Mouse (Mus musculus) CH12.LX (cell line): ENCODE measurements around the gene AL607142.1. TPM values are rescaled to one million over a fixed set of nuclear protein-coding genes. Genes with fewer than 3 reads are reported as not detected.

Experiments used
- DNase-seq: peaks from one replicate; pipeline ENCODE4 v3.0.0-alpha.2; 2013; ENCODE audit errors: extremely low read depth
- H3K27ac ChIP-seq: 2 replicates; pipeline ENCODE4 v1.5.1; 2012; ENCODE audit warnings: low read depth, mild to moderate bottlenecking, control low read depth, moderate library complexity; ENCODE audit not compliant: insufficient read depth
- H3K27me3 ChIP-seq: replicated peaks from 2 replicates; pipeline ENCODE3; 2012; ENCODE audit warnings: inconsistent platforms
- H3K36me3 ChIP-seq, 2 experiments: replicated peaks in 1 of 2; 2 replicates each; pipeline versions ENCODE3 to v1.6.1; 2012; ENCODE audit warnings: inconsistent platforms in 1 of 2, low read length in 1 of 2, mild to moderate bottlenecking in 1 of 2, mixed read lengths in 1 of 2, moderate library complexity in 1 of 2; ENCODE audit not compliant: control insufficient read depth in 1 of 2, insufficient read depth in 1 of 2
- H3K4me1 ChIP-seq, 2 experiments: 2 replicates each; pipeline ENCODE4 v1.6.1; 2012; ENCODE audit warnings: inconsistent platforms in 1 of 2, moderate library complexity in 1 of 2; ENCODE audit not compliant: insufficient read depth in 2 of 2, control insufficient read depth in 1 of 2
- H3K4me2 ChIP-seq: 2 replicates; pipeline ENCODE4 v1.6.1; 2012; ENCODE audit warnings: low read depth, mild to moderate bottlenecking, control low read depth; ENCODE audit not compliant: poor library complexity, insufficient read depth, severe bottlenecking
- H3K4me3 ChIP-seq, 3 experiments: fragments of 150-350 bp in 1 of 3; sonication (generic) in 1 of 3; replicated peaks in 1 of 3; 2 replicates each; pipeline versions ENCODE3 to v1.5.1; 2011 to 2012; ENCODE audit warnings: low read depth in 2 of 3, low read length in 2 of 3, mild to moderate bottlenecking in 2 of 3, moderate library complexity in 2 of 3, control low read depth in 1 of 3, improper control_type of control experiment in 1 of 3, inconsistent platforms in 1 of 3, mixed read lengths in 1 of 3; ENCODE audit not compliant: poor library complexity in 1 of 3
- H3K79me2 ChIP-seq: replicated peaks from 2 replicates; pipeline ENCODE4 v1.6.1; 2012; ENCODE audit warnings: mild to moderate bottlenecking, moderate library complexity; ENCODE audit not compliant: control insufficient read depth, poor library complexity, insufficient read depth, severe bottlenecking; ENCODE audit errors: extremely low read depth
- H3K9ac ChIP-seq: 2 replicates; pipeline ENCODE4 v1.6.1; 2012; ENCODE audit warnings: low read depth, mild to moderate bottlenecking, control low read depth, moderate library complexity; ENCODE audit not compliant: insufficient read depth
- H3K9me3 ChIP-seq: replicated peaks from 2 replicates; pipeline ENCODE3; 2012; ENCODE audit warnings: low read length, inconsistent platforms, mixed read lengths
- BHLHE40 ChIP-seq: IDR thresholded peaks from 2 replicates; pipeline ENCODE4 v1.6.1; 2011; ENCODE audit warnings: mild to moderate bottlenecking, low read depth, low read length, improper control_type of control experiment
- CHD2 ChIP-seq: IDR thresholded peaks from 2 replicates; pipeline ENCODE4 v1.6.1; 2011; ENCODE audit warnings: low read length, improper control_type of control experiment
- ELF1 ChIP-seq: IDR thresholded peaks from 2 replicates; pipeline ENCODE4 v1.6.1; 2014; ENCODE audit warnings: low read depth, mild to moderate bottlenecking, inconsistent platforms, low read length, improper control_type of control experiment
- IRF4 ChIP-seq: IDR thresholded peaks from 2 replicates; pipeline ENCODE4 v1.6.1; 2014; ENCODE audit warnings: low read depth, mild to moderate bottlenecking, inconsistent platforms, low read length, improper control_type of control experiment
- JUN ChIP-seq: IDR thresholded peaks from 2 replicates; pipeline ENCODE4 v1.6.1; 2011; ENCODE audit warnings: low read depth, mild to moderate bottlenecking, low read length, improper control_type of control experiment, moderate library complexity; ENCODE audit not compliant: insufficient read depth
- MAX ChIP-seq: IDR thresholded peaks from 2 replicates; pipeline ENCODE4 v1.6.1; 2011; ENCODE audit warnings: low read length, improper control_type of control experiment
- MAZ ChIP-seq: IDR thresholded peaks from 2 replicates; pipeline ENCODE4 v1.6.1; 2012; ENCODE audit warnings: low read depth, mild to moderate bottlenecking, inconsistent platforms, low read length, improper control_type of control experiment, moderate library complexity
- MEF2A ChIP-seq: IDR thresholded peaks from 2 replicates; pipeline ENCODE4 v1.6.1; 2014; ENCODE audit warnings: low read depth, mild to moderate bottlenecking, inconsistent platforms, low read length, improper control_type of control experiment, borderline replicate concordance
- MXI1 ChIP-seq: IDR thresholded peaks from 2 replicates; pipeline ENCODE4 v1.6.1; 2011; ENCODE audit warnings: mild to moderate bottlenecking, low read depth, low read length, improper control_type of control experiment
- NELFE ChIP-seq: IDR thresholded peaks from 2 replicates; pipeline ENCODE4 v1.6.1; 2011; ENCODE audit warnings: low read depth, low read length, improper control_type of control experiment
- PAX5 ChIP-seq: IDR thresholded peaks from 2 replicates; pipeline ENCODE4 v1.6.1; 2012; ENCODE audit warnings: low read length, inconsistent platforms, mixed read lengths
- UBTF ChIP-seq: IDR thresholded peaks from 2 replicates; pipeline ENCODE4 v1.6.1; 2012; ENCODE audit warnings: low read depth, mild to moderate bottlenecking, inconsistent platforms, low read length, improper control_type of control experiment, moderate library complexity
- USF1 ChIP-seq: IDR thresholded peaks from 2 replicates; pipeline ENCODE4 v1.6.1; 2014; ENCODE audit warnings: low read depth, mild to moderate bottlenecking, inconsistent platforms, low read length, improper control_type of control experiment
- USF2 ChIP-seq: conservative IDR thresholded peaks from 2 replicates; pipeline ENCODE4 v1.6.1; 2011; ENCODE audit warnings: low read depth, low read length, improper control_type of control experiment
- dilution Hi-C: fragments of 300-500 bp; cut with MboI; formaldehyde crosslinking; loops from 2 replicates; pipeline ENCODE4 v1.14.3; 2020; ENCODE audit warnings: low sequenced_read_pairs; ENCODE audit not compliant: extremely low pct_unique_long_range_greater_than_20kb, extremely low pct_ligation_motif_present
- in situ Hi-C: fragments of 300-500 bp; cut with MboI; formaldehyde crosslinking; loops from 3 replicates; pipeline ENCODE4 v1.14.3; 2019; ENCODE audit warnings: low sequenced_read_pairs, low pct_ligation_motif_present, low pct_unique_long_range_greater_than_20kb, mixed read lengths
- polyA plus RNA-seq: library from polyadenylated mRNA; unstranded; fragments of >175 nt; gene quantifications from 2 replicates; pipeline ENCODE4 v1.2.1, GENCODE M21; 2012; ENCODE audit warnings: low read depth; ENCODE audit not compliant: insufficient read length
- total RNA-seq, 2 experiments: library from RNA; depleted of rRNA; stranded (reverse); fragments of 300-350 nt in 1 of 2; fragments of >200 nt in 1 of 2; gene quantifications; 2 replicates each; pipeline ENCODE4 v1.2.3; 2012 to 2014

The AL607142.1 gene
- total and polyA plus RNA-seq, 3 experiments = 22.0 TPM; not detected in 2

GRCm38 (mm10) chr4:120083700-120084099 is 18.9 kb downstream of the AL607142.1 start:
- dilution Hi-C loops (no loop called here), in situ Hi-C loops (no loop called here)
- DNase-seq = no peak
- Histone ChIP-seq H3K4me2 (no peak overlapping the region), H3K9me3 (no peaks in the 10 kb centered on the region), H3K9ac (no peak overlapping the region), H3K36me3 (peaks cover 17 to 71% of the 10 kb centered on the region in 2 experiments), H3K27me3 (no peaks in the 10 kb centered on the region), H3K4me1 (peaks cover 12 to 41% of the 10 kb centered on the region in 2 experiments; a peak in 3 of 4 replicates), H3K27ac (no peak overlapping the region), H3K4me3 (no peak overlapping the region), H3K79me2 (no peaks in the 10 kb centered on the region)
- no peak for TF ChIP-seq USF1
- TF ChIP-seq, all 38 proteins: peak for 0

DNA sequence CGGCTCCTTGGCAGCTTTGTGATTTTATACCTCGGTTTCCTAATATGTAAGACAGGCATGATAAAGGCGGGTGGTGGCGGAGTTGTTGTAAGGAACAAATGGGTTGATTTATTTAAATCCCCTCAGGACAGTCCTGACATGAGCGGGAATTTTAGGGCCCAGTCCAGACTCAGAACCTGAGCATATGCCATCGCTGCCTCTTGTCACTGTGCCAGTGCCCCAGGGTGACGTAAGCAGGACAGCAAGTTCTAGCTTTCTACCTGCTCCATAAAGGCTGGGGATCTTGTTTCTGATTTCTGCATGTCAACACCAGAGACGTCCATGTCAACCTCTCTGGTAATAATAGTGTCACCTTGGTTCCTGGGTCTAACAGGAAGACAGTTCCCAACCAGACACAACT is 24.7 kb downstream of the AL607142.1 start:
- H3K27me3 ChIP-seq = no peaks in the 10 kb centered on the region
- H3K79me2 ChIP-seq = no peaks in the 10 kb centered on the region
- no peak overlapping the region for H3K4me3 ChIP-seq
- H3K4me1 ChIP-seq = peaks cover 0 to 10% of the 10 kb centered on the region in 2 experiments; a peak in 2 of 4 replicates
- dilution Hi-C loops = no loop called here
- H3K9ac ChIP-seq = no peak overlapping the region
- H3K36me3 ChIP-seq = peaks cover 22 to 78% of the 10 kb centered on the region in 2 experiments
- H3K9me3 ChIP-seq = no peaks in the 10 kb centered on the region
- H3K27ac ChIP-seq = no peak overlapping the region
- no peak for DNase-seq
- no peak for TF ChIP-seq ELF1
- TF ChIP-seq CHD2 = no peak
- TF ChIP-seq JUN = no peak
- TF ChIP-seq NELFE = no peak
- no peak for TF ChIP-seq IRF4
- TF ChIP-seq MEF2A = no peak
- no peak for TF ChIP-seq USF1
- no peak for TF ChIP-seq MXI1
- TF ChIP-seq BHLHE40 = no peak
- no peak for TF ChIP-seq MAZ
- TF ChIP-seq PAX5 = no peak
- no peak for TF ChIP-seq UBTF
- TF ChIP-seq MAX = no peak
- no peak for TF ChIP-seq USF2
- H3K4me2 ChIP-seq = no peak overlapping the region
- in situ Hi-C loops = no loop called here
